Mouse (Mus musculus) forebrain, embryonic 11.5 days (tissue): ENCODE measurements around the gene Nat8l. TPM values are rescaled to one million over a fixed set of nuclear protein-coding genes. Genes with fewer than 3 reads are reported as not detected.

Source experiments
- ATAC-seq: fragments of 200-750 bp; cut with Nextera tagmentation; replicated peaks from 2 replicates; pipeline ENCODE4 v1.8.0; 2017; ENCODE audit warnings: moderate TSS enrichment; ENCODE audit not compliant: low FRiP score
- DNase-seq: peaks from one replicate; pipeline ENCODE4 v3.0.0-alpha.2; 2017; ENCODE audit warnings: low spot score
- H3K27ac ChIP-seq: fragments of 300-500 bp; sonication (generic); 2 replicates; pipeline ENCODE4 v1.5.1; 2014; ENCODE audit warnings: low read depth, low read length
- H3K27me3 ChIP-seq: fragments of 300-500 bp; sonication (generic); 2 replicates; pipeline ENCODE4 v1.6.1; 2014; ENCODE audit warnings: mild to moderate bottlenecking, low read length, mixed read lengths; ENCODE audit not compliant: control insufficient read depth, insufficient read depth
- H3K36me3 ChIP-seq: fragments of 300-500 bp; sonication (generic); 2 replicates; pipeline ENCODE4 v1.6.1; 2014; ENCODE audit warnings: mild to moderate bottlenecking, low read length, moderate library complexity, mixed read lengths; ENCODE audit not compliant: control insufficient read depth, insufficient read depth
- H3K4me1 ChIP-seq: fragments of 300-500 bp; sonication (generic); replicated peaks from 2 replicates; pipeline ENCODE4 v1.6.1; 2014; ENCODE audit warnings: low read length, mixed read lengths; ENCODE audit not compliant: control insufficient read depth, insufficient read depth
- H3K4me2 ChIP-seq: fragments of 300-500 bp; sonication (generic); 2 replicates; pipeline ENCODE4 v1.6.1; 2014; ENCODE audit warnings: low read depth, mild to moderate bottlenecking, low read length, moderate library complexity, mixed read lengths; ENCODE audit not compliant: severe bottlenecking
- H3K4me3 ChIP-seq: fragments of 300-500 bp; sonication (generic); 2 replicates; pipeline ENCODE4 v1.5.1; 2014; ENCODE audit warnings: low read depth, low read length
- H3K9ac ChIP-seq: fragments of 300-500 bp; sonication (generic); 2 replicates; pipeline ENCODE4 v1.6.1; 2014; ENCODE audit warnings: low read length
- H3K9me3 ChIP-seq: fragments of 300-500 bp; sonication (generic); 2 replicates; pipeline ENCODE4 v1.6.1; 2016; ENCODE audit warnings: low read length, mixed read lengths; ENCODE audit not compliant: control insufficient read depth
- WGBS: fragments of 180-500 bp; shearing (Covaris S2); extraction: QIAGEN DNeasy Blood & Tissue Kit; methylation state at CpG from one replicate; pipeline ENCODE4 v1.1.7; 2014; 5-methylcytosine and 5-hydroxymethylcytosine counted together
- polyA plus RNA-seq: library from polyadenylated mRNA; unstranded; fragments of >200 nt; fragmentation: Nextera tagmentation; extraction: Ambion mirVana; gene quantifications from 2 replicates; pipeline ENCODE4 v1.2.1, GENCODE M21; 2014

Nat8l gene
- polyA plus RNA-seq, 1 experiment from 2014 or later: 1.9 TPM

GRCm38 (mm10) chr5:34018968-34019367 lies 23.2 kb downstream of the Nat8l start:
- Histone ChIP-seq H3K9ac (no peak overlapping the region), H3K4me2 (no peak overlapping the region), H3K36me3 (no peaks in the 10 kb centered on the region), H3K4me3 (no peak overlapping the region), H3K27me3 (no peaks in the 10 kb centered on the region), H3K9me3 (no peaks in the 10 kb centered on the region), H3K27ac (no peak overlapping the region), H3K4me1 (no peaks in the 10 kb centered on the region)
- 86% methylated on average over 4 of the region's 4 CpGs for WGBS
- ATAC-seq: no peak
- no peak for DNase-seq

- no peaks in the 10 kb centered on the region for H3K9me3 ChIP-seq
- H3K4me2 ChIP-seq: no peak overlapping the region
- H3K27me3 ChIP-seq: no peaks in the 10 kb centered on the region
- H3K4me1 ChIP-seq: no peaks in the 10 kb centered on the region
- DNase-seq (no peak), ATAC-seq (no peak)
- no peak overlapping the region for H3K4me3 ChIP-seq
- H3K9ac ChIP-seq: no peak overlapping the region
- 70% methylated on average over 4 of the region's 4 CpGs for WGBS
- H3K27ac ChIP-seq: no peak overlapping the region
- H3K36me3 ChIP-seq: no peaks in the 10 kb centered on the region
These were observed 34.3 kb downstream of the Nat8l start for GRCm38 (mm10) chr5:34030101-34030500.

- Histone ChIP-seq H3K9me3 (no peaks in the 10 kb centered on the region), H3K4me1 (no peaks in the 10 kb centered on the region), H3K27me3 (no peaks in the 10 kb centered on the region), H3K4me3 (no peak overlapping the region), H3K4me2 (no peak overlapping the region), H3K27ac (no peak overlapping the region), H3K36me3 (no peaks in the 10 kb centered on the region), H3K9ac (no peak overlapping the region)
- ATAC-seq (no peak), DNase-seq (no peak)
- 85% methylated on average over 6 of the region's 6 CpGs for WGBS
These were observed 35.2 kb downstream of the Nat8l start for GRCm38 (mm10) chr5:34031022-34031421.

GRCm38 (mm10) chr5:34032520-34032919 lies 36.7 kb downstream of the Nat8l start:
- H3K36me3 ChIP-seq: no peaks in the 10 kb centered on the region
- DNase-seq (no peak), ATAC-seq (no peak)
- no peaks in the 10 kb centered on the region for H3K27me3 ChIP-seq
- H3K9me3 ChIP-seq: no peaks in the 10 kb centered on the region
- no peak overlapping the region for H3K4me3 ChIP-seq
- H3K4me1 ChIP-seq: no peaks in the 10 kb centered on the region
- no peak overlapping the region for H3K9ac ChIP-seq
- WGBS: 75% methylated on average over 3 of the region's 3 CpGs
- H3K4me2 ChIP-seq: no peak overlapping the region
- no peak overlapping the region for H3K27ac ChIP-seq

Other genes with a start within 250 kb of the Nat8l start
- gene Letm1, start 213.2 kb upstream of the Nat8l start, polyA plus RNA-seq: 59.7 and 63.9 TPM in 2 replicates
- gene Nsd2, start 175.3 kb upstream of the Nat8l start, polyA plus RNA-seq: 120 and 131 TPM in 2 replicates
- 86.3 and 88.3 TPM in 2 replicates for gene Nelfa, start 59.6 kb upstream of the Nat8l start, polyA plus RNA-seq
- gene Gm1673, start 12.6 kb upstream of the Nat8l start, polyA plus RNA-seq: 228 and 239 TPM in 2 replicates
- gene Poln, start 173.5 kb downstream of the Nat8l start, polyA plus RNA-seq: 1.1 and 1.7 TPM in 2 replicates
- 42.4 and 50.8 TPM in 2 replicates for gene Haus3, start 173.5 kb downstream of the Nat8l start, polyA plus RNA-seq
- 17.6 and 20.1 TPM in 2 replicates for gene Mxd4, start 191.7 kb downstream of the Nat8l start, polyA plus RNA-seq